Comparison of ENCODE assay signal across 9 mouse cellular contexts in the genomic region with DNA sequence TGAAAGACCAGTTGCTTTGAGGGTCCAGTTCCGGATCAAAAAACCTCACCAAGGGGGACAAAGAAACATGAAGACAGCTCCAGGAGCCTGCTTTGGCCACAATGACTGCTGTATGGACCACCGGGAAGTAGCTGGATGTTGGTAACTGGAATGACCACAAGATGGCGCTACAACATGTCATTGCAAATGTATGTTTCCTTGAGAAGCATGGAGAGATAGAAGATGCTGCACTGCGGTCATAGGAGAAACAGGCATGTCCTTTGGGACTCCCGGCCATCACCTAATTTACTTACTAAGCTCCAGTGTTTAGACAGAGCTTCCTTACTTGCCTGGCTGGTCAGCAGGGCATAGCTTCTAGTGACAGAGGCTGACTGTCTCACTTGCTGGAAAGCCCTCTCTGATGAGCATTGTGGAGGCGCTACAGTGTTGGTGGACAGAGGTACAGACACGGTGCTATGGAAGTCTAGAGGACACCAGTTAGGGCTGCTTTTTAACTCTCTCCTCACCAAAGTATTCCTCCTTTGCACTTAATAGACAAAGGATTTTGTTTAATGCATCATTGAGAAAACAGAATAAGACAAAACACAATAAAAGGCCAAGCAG.
DNase-seq lines count a peak whose midpoint lies in the region; ATAC-seq lines count a peak whose summit lies in the region.
"Had no signal": no experiment of that assay in that cellular context is flagged by ENCODE, and none has a peak within 500 bp of the region (broad histone marks: within the 10 kb centered on the region; RNA-seq: fewer than 3 reads in every experiment).

No protein-coding gene starts in this region.

- H3K27ac ChIP-seq in forebrain, embryonic 16.5 days (ENCODE audit: low read length), result no peak overlapping the region
- no peak overlapping the region for H3K27ac ChIP-seq in hindbrain, embryonic 13.5 days
- H3K27ac ChIP-seq: macrophage had no signal

- H3K4me3 ChIP-seq in forebrain, embryonic 16.5 days (replicated peaks; ENCODE audit: low read length), result no peak overlapping the region
- H3K4me3 ChIP-seq in hindbrain, embryonic 13.5 days, result no peak overlapping the region

- H3K36me3 ChIP-seq in forebrain, embryonic 16.5 days (ENCODE audit: control insufficient read depth, insufficient read depth), result no peaks in the 10 kb centered on the region
- H3K36me3 ChIP-seq in hindbrain, embryonic 13.5 days, result no peaks in the 10 kb centered on the region

- 15% methylated on average over 7 of the region's 7 CpGs for WGBS in forebrain, embryonic 16.5 days
- WGBS in hindbrain, embryonic 13.5 days, result 14% methylated on average over 7 of the region's 7 CpGs

- peak; percentile 93 for DNase-seq in MN1 (ENCODE audit: low spot score)
- peak; percentile 86 for DNase-seq in layer of hippocampus, postnatal 10 days (ENCODE audit: low spot score in 2 of 2)
- peak; percentile 70 for DNase-seq in right cerebral cortex, postnatal 25 days

- 0 out of 2 replicates have a peak, but pooled peaks cover 2% of the 10 kb centered on the region for H3K4me1 ChIP-seq in forebrain, embryonic 16.5 days (replicated peaks; ENCODE audit: control insufficient read depth, insufficient read depth, low read length)
- H3K4me1 ChIP-seq in hindbrain, embryonic 13.5 days (replicated peaks), result peaks cover 5% of the 10 kb centered on the region

- ATAC-seq in cerebellum, adult (ENCODE audit: insufficient number of reproducible peaks, low FRiP score, low TSS enrichment), result peak; percentile 68
- peak; percentile 71 for ATAC-seq in forebrain, embryonic 16.5 days
- peak; percentile 74 for ATAC-seq in hindbrain, embryonic 13.5 days (ENCODE audit: low FRiP score)
- ATAC-seq in megakaryocyte progenitor cell, adult 5-6 weeks (replicated peaks; ENCODE audit: poor library complexity), result peak; percentile 85
- no peak for ATAC-seq in activated CD4-positive, CD25-positive, alpha-beta regulatory T cell, adult 4 months

- no peak overlapping the region for H3K9ac ChIP-seq in forebrain, embryonic 16.5 days (replicated peaks; ENCODE audit: low read depth, low read length)
- H3K9ac ChIP-seq in hindbrain, embryonic 13.5 days, result no peak overlapping the region

- H3K27me3 ChIP-seq in forebrain, embryonic 16.5 days (replicated peaks; ENCODE audit: control insufficient read depth, insufficient read depth, low read length), result no peaks in the 10 kb centered on the region
- no peaks in the 10 kb centered on the region for H3K27me3 ChIP-seq in hindbrain, embryonic 13.5 days

- no peaks in the 10 kb centered on the region for H3K9me3 ChIP-seq in forebrain, embryonic 16.5 days (ENCODE audit: control insufficient read depth, low read length)
- H3K9me3 ChIP-seq in hindbrain, embryonic 13.5 days, result no peaks in the 10 kb centered on the region

- no peak overlapping the region for H3K4me2 ChIP-seq in forebrain, embryonic 16.5 days (ENCODE audit: low read length)
- H3K4me2 ChIP-seq in hindbrain, embryonic 13.5 days, result no peak overlapping the region
